Mouse (Mus musculus): Measurements from ENCODE around the gene Olfr1500. TPM values are rescaled to one million over a fixed set of nuclear protein-coding genes. Genes with fewer than 3 reads are reported as not detected.

Gene Olfr1500
- not detected in 2 replicates for polyA plus RNA-seq (2012; rRNA removed)

DNA sequence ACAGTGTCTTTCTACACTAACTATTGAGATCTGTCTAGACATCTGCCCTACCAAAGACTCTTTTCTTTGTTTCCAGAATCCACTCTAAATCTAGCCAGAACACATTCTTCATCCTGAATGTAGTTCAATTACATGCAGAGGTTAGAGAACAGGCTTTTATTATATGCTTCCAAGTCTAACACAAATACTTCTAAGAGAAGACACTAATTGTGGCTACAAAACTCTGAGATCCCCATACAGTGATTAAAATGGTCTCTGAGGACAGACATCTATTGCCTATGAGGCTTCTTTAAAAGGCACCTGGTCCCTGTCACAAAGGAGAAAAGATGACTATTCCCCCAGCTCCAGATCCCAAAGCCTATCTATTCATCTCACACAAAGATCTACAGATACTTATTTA lies at the start of gene Olfr1500:
Olfr1500 (minus strand) TSS at position 101 of the 400 bp plus-strand sequence.

DNA sequence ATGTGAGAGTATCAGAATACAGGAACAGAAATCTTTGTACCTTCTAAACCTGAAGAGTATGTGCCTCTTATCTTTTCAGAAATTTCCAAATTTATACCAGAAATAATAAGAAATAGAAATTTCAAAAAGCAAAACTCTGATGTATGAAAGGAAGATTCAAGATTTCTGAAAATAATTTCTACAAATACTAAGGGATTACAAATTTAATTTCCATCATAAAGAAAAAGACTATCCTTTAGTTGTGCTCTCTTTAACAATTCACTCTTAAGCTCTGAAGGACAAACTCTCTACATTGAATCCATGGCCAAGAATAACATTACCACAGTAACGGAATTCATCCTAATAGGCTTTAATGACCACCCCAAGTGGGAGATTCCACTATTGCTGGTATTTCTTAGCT lies 31.2 kb upstream of the Olfr1500 start, which contains the start of gene Olfr1502:
Olfr1502 (plus strand) TSS at position 301 of the 400 bp plus-strand sequence.

DNA sequence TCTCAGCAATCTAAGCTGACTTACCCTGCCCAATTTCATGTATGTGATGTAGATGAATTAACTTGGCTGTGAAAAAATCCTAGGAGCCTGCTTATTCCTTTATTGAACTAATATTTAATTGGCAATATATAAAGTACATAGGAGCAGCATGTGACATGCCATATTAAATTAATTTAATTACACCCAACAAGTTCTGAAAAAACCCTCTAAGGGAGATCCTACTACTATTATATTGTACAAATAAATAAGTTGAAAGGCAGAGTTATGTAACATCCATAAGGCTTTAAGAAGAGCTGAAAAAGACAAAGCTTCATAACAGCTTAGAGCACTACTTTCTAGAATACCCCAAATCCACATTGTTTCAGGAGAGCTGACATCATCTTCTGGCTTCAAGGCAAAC lies 20.3 kb upstream of the Olfr1500 start, which contains the start of gene Olfr1501:
Olfr1501 (minus strand) TSS at position 101 of the 400 bp plus-strand sequence.

DNA sequence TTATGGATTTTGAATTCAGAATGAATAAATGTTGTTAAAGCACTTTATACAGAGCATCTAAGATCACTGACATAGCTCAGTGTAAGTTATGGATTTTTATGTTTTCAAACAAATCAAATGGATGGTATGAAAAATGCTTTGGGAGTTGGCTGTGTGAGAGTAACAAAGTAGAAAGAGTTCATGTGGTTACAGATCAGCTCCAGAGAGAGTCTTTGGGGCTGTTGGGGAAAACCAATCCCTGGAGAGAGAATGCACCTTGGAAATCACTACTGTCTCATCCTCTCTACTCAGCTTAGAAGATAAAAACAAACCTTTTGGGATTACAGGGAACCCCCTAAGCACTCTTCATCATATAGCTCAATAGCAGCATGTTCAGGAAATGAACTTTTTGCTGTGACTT lies 10.9 kb downstream of the Olfr1500 start, which contains the start of gene Olfr1499:
Olfr1499 (minus strand) TSS at position 101 of the 400 bp plus-strand sequence.

DNA sequence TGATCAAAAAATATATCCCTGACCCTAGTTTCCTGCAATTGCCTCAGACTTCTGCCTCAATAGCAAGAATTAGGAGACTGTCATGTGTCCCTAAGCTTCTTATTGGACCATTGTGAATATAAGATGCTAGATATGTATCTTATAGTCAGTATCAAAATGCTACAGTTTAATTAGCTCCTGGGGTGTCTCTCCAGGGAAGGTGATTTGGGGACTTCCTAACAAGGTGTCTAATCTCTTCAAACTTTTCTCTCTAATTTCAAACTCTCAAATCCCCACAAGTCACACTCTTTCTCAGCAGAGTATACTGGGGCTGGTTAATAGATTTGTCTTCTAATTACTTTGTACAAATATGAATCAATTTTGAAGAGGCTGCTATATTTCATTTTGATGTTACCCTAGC lies 32.2 kb downstream of the Olfr1500 start, which contains the start of gene Olfr1497:
Olfr1497 (minus strand) TSS at position 101 of the 400 bp plus-strand sequence.

DNA sequence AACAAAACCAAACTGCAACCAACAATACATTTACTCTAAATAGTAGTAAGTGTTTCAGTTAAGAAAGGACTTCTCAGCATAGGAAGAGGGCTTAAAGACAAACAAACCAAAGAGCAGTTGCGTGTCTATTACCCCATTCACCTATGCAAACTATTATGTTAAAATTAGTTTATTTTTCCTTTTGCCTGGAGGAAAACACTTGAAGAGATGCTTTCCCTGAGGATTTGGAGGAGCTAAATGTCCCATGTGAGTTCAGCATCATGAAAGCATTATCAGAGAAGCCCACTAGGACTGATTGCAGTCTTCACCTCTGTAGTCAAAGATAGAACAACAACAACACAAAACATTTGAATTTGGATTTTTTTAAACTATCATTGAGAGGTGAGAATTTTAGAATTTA lies 52.7 kb downstream of the Olfr1500 start, which contains the start of gene Olfr1496:
Olfr1496 (plus strand) TSS at position 301 of the 400 bp plus-strand sequence.

Other genes starting within 250 kb of the Olfr1500 start
- not detected in 2 replicates for gene Olfr1484, start 247.0 kb downstream of the Olfr1500 start, polyA plus RNA-seq (2012; rRNA removed)
- not detected in 2 replicates for gene Olfr1487, start 213.1 kb downstream of the Olfr1500 start, polyA plus RNA-seq (2012; rRNA removed)
- not detected in 2 replicates for gene Olfr1489, start 198.9 kb downstream of the Olfr1500 start, polyA plus RNA-seq (2012; rRNA removed)
- gene Olfr1490, start 179.4 kb downstream of the Olfr1500 start, polyA plus RNA-seq (2012; rRNA removed), result not detected in 2 replicates
- gene Olfr1491, start 133.2 kb downstream of the Olfr1500 start, polyA plus RNA-seq (2012; rRNA removed), result not detected in 2 replicates
- gene Olfr1493-ps1, start 107.2 kb downstream of the Olfr1500 start, polyA plus RNA-seq (2012; rRNA removed), result not detected in 2 replicates
- gene Olfr1494, start 90.8 kb downstream of the Olfr1500 start, polyA plus RNA-seq (2012; rRNA removed), result not detected in 2 replicates
- gene Olfr1495, start 65.9 kb downstream of the Olfr1500 start, polyA plus RNA-seq (2012; rRNA removed), result not detected in 2 replicates
- gene Olfr1496, start 52.6 kb downstream of the Olfr1500 start, polyA plus RNA-seq (2012; rRNA removed), result not detected in 2 replicates
- gene Olfr1497, start 32.3 kb downstream of the Olfr1500 start, polyA plus RNA-seq (2012; rRNA removed), result not detected in 2 replicates
- not detected in 2 replicates for gene Olfr1499, start 11.0 kb downstream of the Olfr1500 start, polyA plus RNA-seq (2012; rRNA removed)
- not detected in 2 replicates for gene Olfr1501, start 20.2 kb upstream of the Olfr1500 start, polyA plus RNA-seq (2012; rRNA removed)
- gene Olfr1502, start 31.3 kb upstream of the Olfr1500 start, polyA plus RNA-seq (2012; rRNA removed), result not detected in 2 replicates
- gene Olfr1504, start 67.4 kb upstream of the Olfr1500 start, polyA plus RNA-seq (2012; rRNA removed), result not detected in 2 replicates
- not detected in 2 replicates for gene Olfr1505, start 83.0 kb upstream of the Olfr1500 start, polyA plus RNA-seq (2012; rRNA removed)